Mouse (Mus musculus) forebrain, postnatal 0 days (tissue): ENCODE measurements around the gene Ikzf3. TPM values are rescaled to one million over a fixed set of nuclear protein-coding genes. Genes with fewer than 3 reads are reported as not detected.

Source experiments
- ATAC-seq: fragments of 200-750 bp; cut with Nextera tagmentation; 2 replicates; pipeline ENCODE4 v1.8.0; 2017; ENCODE audit warnings: mild to moderate bottlenecking, moderate library complexity
- DNase-seq: peaks from one replicate; pipeline ENCODE4 v3.0.0-alpha.2; 2015
- H3K27ac ChIP-seq: fragments of 300-500 bp; sonication (generic); 2 replicates; pipeline ENCODE4 v1.5.1; 2014; ENCODE audit warnings: low read depth, mild to moderate bottlenecking, antibody characterized with exemption, low read length, moderate library complexity, mixed read lengths
- H3K27me3 ChIP-seq: fragments of 300-500 bp; sonication (generic); 2 replicates; pipeline ENCODE4 v1.6.1; 2014; ENCODE audit warnings: mild to moderate bottlenecking, low read length, mixed read lengths; ENCODE audit not compliant: insufficient read depth
- H3K36me3 ChIP-seq: fragments of 300-500 bp; sonication (generic); 2 replicates; pipeline ENCODE4 v1.6.1; 2014; ENCODE audit warnings: mild to moderate bottlenecking, moderate library complexity; ENCODE audit not compliant: insufficient read depth
- H3K4me1 ChIP-seq: fragments of 300-500 bp; sonication (generic); 2 replicates; pipeline ENCODE4 v1.6.1; 2014; ENCODE audit warnings: antibody characterized with exemption; ENCODE audit not compliant: insufficient read depth
- H3K4me2 ChIP-seq: fragments of 300-500 bp; sonication (generic); 2 replicates; pipeline ENCODE4 v1.6.1; 2014; ENCODE audit warnings: low read depth, mild to moderate bottlenecking, moderate library complexity
- H3K4me3 ChIP-seq: fragments of 300-500 bp; sonication (generic); 2 replicates; pipeline ENCODE4 v1.5.1; 2014; ENCODE audit warnings: low read depth, low read length, mixed read lengths
- H3K9ac ChIP-seq: fragments of 300-500 bp; sonication (generic); 2 replicates; pipeline ENCODE4 v1.6.1; 2014; ENCODE audit warnings: mild to moderate bottlenecking
- H3K9me3 ChIP-seq: fragments of 300-500 bp; sonication (generic); 2 replicates; pipeline ENCODE4 v1.6.1; 2016; ENCODE audit warnings: low read length
- CTCF ChIP-seq: sonication (generic); IDR thresholded peaks from 2 replicates; pipeline ENCODE4 v1.5.1; 2016; ENCODE audit warnings: antibody characterized with exemption, control low read depth, low read depth
- WGBS: fragments of 180-500 bp; shearing (Covaris S2); extraction: QIAGEN DNeasy Blood & Tissue Kit; methylation state at CpG from one replicate; pipeline ENCODE4 v1.1.7; 2014; 5-methylcytosine and 5-hydroxymethylcytosine counted together
- polyA plus RNA-seq: library from polyadenylated mRNA; unstranded; fragments of >200 nt; fragmentation: Nextera tagmentation; extraction: Ambion mirVana; gene quantifications from 2 replicates; pipeline ENCODE4 v1.2.1, GENCODE M21; 2015
- total RNA-seq: library from RNA; depleted of rRNA; stranded (reverse); fragments of >200 nt; gene quantifications from 2 replicates; pipeline ENCODE4 v1.2.3, GENCODE M21; 2014; rRNA removed

Gene Ikzf3
- 0.14 and 0.15 TPM in 2 replicates for total RNA-seq
- polyA plus RNA-seq, result 0.21 and 0.23 TPM in 2 replicates

- DNase-seq, result peak; percentile 26
- H3K4me2 ChIP-seq, result peak within 1 kb of the TSS; percentile 84
- H3K27ac ChIP-seq, result no peak within 1 kb of the TSS
- ATAC-seq, result no peak
- H3K4me3 ChIP-seq, result peak within 1 kb of the TSS; percentile 41
- H3K9ac ChIP-seq, result no peak within 1 kb of the TSS
- TF ChIP-seq CTCF, result no peak
- H3K36me3 ChIP-seq, result no peaks in the 10 kb centered on the region
- H3K9me3 ChIP-seq, result no peaks in the 10 kb centered on the region
- 0 out of 2 replicates have a peak, but pooled peaks cover 2% of the 10 kb centered on the region for H3K4me1 ChIP-seq
- 3% methylated on average over 58 of the region's 58 CpGs for WGBS
- H3K27me3 ChIP-seq, result peaks cover 69% of the 10 kb centered on the region
Measured at GRCm38 (mm10) chr11:98545711-98546231, at the start of gene Ikzf3. TSS of gene Ikzf3 (minus strand) at chr11:98546031.

GRCm38 (mm10) chr11:98595473-98595872 is 49.6 kb upstream of the Ikzf3 start:
- H3K4me3 ChIP-seq, result no peak overlapping the region
- H3K9ac ChIP-seq, result no peak overlapping the region
- H3K36me3 ChIP-seq, result no peaks in the 10 kb centered on the region
- TF ChIP-seq CTCF, result no peak
- no peak overlapping the region for H3K27ac ChIP-seq
- H3K27me3 ChIP-seq, result no peaks in the 10 kb centered on the region; the same call in 1 of the 2 replicates
- ATAC-seq (no peak), DNase-seq (no peak)
- no peak overlapping the region for H3K4me2 ChIP-seq
- no peaks in the 10 kb centered on the region for H3K9me3 ChIP-seq
- WGBS, result 81% methylated on average over 10 of the region's 10 CpGs
- no peaks in the 10 kb centered on the region for H3K4me1 ChIP-seq

- Histone ChIP-seq H3K27ac (no peak overlapping the region), H3K27me3 (no peaks in the 10 kb centered on the region), H3K9me3 (no peaks in the 10 kb centered on the region), H3K4me1 (no peaks in the 10 kb centered on the region), H3K4me2 (no peak overlapping the region), H3K36me3 (no peaks in the 10 kb centered on the region), H3K9ac (no peak overlapping the region), H3K4me3 (no peak overlapping the region)
- ATAC-seq, result no peak
- no peak for TF ChIP-seq CTCF
- 79% methylated on average over 6 of the region's 6 CpGs for WGBS
- no peak for DNase-seq
Measured at GRCm38 (mm10) chr11:98595021-98595420, 49.2 kb upstream of the Ikzf3 start.

GRCm38 (mm10) chr11:98590548-98591445 is 45.0 kb upstream of the Ikzf3 start:
- Histone ChIP-seq H3K9ac (no peak overlapping the region), H3K4me3 (no peak overlapping the region), H3K36me3 (no peaks in the 10 kb centered on the region), H3K4me1 (peaks cover 19% of the 10 kb centered on the region), H3K27me3 (no peaks in the 10 kb centered on the region), H3K27ac (no peak overlapping the region), H3K9me3 (no peaks in the 10 kb centered on the region), H3K4me2 (no peak overlapping the region)
- TF ChIP-seq CTCF, result no peak
- DNase-seq (no peak), ATAC-seq (no peak)
- 67% methylated on average over 19 of the region's 19 CpGs for WGBS

- TF ChIP-seq CTCF, result no peak
- peaks cover 23% of the 10 kb centered on the region for H3K4me1 ChIP-seq
- WGBS, result 86% methylated on average over 8 of the region's 8 CpGs
- no peaks in the 10 kb centered on the region for H3K36me3 ChIP-seq
- no peaks in the 10 kb centered on the region for H3K9me3 ChIP-seq
- no peak overlapping the region for H3K27ac ChIP-seq
- H3K4me3 ChIP-seq, result no peak overlapping the region
- H3K9ac ChIP-seq, result no peak overlapping the region
- no peak for ATAC-seq
- no peak overlapping the region for H3K4me2 ChIP-seq
- no peaks in the 10 kb centered on the region for H3K27me3 ChIP-seq
- no peak for DNase-seq
Measured at GRCm38 (mm10) chr11:98589306-98589705, 43.5 kb upstream of the Ikzf3 start.

GRCm38 (mm10) chr11:98588833-98589281 is 43.0 kb upstream of the Ikzf3 start:
- H3K9ac ChIP-seq, result no peak overlapping the region
- ATAC-seq, result no peak
- H3K36me3 ChIP-seq, result no peaks in the 10 kb centered on the region
- no peak overlapping the region for H3K4me2 ChIP-seq
- H3K4me3 ChIP-seq, result no peak overlapping the region
- no peak overlapping the region for H3K27ac ChIP-seq
- 69% methylated on average over 6 of the region's 6 CpGs for WGBS
- DNase-seq, result no peak
- H3K27me3 ChIP-seq, result no peaks in the 10 kb centered on the region
- peaks cover 23% of the 10 kb centered on the region for H3K4me1 ChIP-seq
- TF ChIP-seq CTCF, result no peak
- no peaks in the 10 kb centered on the region for H3K9me3 ChIP-seq
